Mouse (Mus musculus): ENCODE results near the gene Isoc2a.

- TF ChIP-seq POLR2A (IDR thresholded peaks at IDR 0.05; ENCODE audit: low read depth, low read length): no peak
- TF ChIP-seq CTCF (IDR thresholded peaks at IDR 0.05; ENCODE audit: extremely low read depth, insufficient read depth, insufficient read length, insufficient replicate concordance): no peak
Measured at GRCm38 (mm10) chr7:4830476-4830875, 46.5 kb upstream of the Isoc2a start.

Measured in spleen, adult 2 months (tissue).